Mouse (Mus musculus): ENCODE data around the gene Thoc6.

Thoc6 gene

GRCm38 (mm10) chr17:23631241-23631640 is 42.4 kb downstream of the Thoc6 start:
- no peak for DNase-seq (ENCODE audit: low read depth, low spot score)

DNA sequence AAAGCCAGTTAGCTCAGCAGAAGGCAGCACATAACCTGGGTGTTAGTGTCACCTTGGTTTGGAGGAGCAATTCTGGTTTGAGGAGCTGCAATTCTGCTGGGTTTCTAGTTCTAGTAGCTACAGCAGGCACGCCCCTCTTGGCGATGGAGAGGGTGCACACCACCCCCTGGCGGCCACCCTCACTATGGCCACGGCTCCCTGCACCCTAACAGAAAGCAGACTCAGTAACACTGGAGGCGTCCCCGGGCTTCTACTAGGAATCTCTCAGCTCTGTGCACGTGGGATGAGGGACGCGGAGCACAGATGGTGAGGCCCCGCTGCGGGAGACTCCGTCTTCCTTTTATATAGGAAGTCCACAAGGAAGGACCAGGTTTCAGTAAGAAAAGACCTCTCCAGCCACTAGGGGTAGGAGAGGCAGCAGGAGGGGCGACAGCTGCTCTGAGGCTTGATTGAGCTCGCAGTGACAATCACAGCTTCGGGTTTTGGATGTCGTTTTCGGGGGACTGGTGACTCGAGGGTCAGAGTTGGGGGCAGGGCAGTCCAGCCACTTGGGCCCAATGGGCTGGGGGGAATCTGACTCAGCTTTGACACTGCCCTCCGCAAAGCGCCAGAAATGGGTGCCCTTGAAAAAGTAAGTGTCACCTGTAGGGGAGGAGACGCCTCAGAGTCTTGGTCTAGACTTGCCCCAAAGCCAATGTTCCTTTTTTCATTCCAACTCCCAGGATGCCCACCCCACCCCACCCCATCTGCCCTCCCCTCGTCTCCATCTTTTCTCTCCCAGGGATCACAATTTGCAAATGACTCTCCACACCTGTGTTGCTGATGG is 43.3 kb downstream of the Thoc6 start:
- DNase-seq (ENCODE audit: low read depth, low spot score) = peak; percentile 90

DNA sequence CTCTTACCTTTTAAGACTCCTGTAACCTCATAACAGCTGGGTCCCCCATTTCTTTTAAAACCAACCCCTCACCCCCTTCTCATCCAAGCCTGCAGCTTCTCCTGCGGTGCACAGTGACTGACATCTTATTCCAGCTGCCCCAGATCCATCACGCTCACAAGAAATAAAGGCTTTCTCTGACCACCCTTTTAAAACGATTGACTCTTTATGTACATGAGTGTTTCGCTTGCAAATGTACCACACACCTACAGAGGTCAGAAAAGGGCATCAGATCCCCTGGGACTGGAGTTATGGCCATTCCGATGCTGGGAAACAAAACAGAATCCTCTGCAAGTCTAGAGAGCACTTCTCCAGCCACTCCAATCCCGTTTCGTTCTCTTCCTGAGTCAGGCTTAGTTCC is 45.9 kb downstream of the Thoc6 start:
- no peak for DNase-seq (ENCODE audit: low read depth, low spot score)

DNA sequence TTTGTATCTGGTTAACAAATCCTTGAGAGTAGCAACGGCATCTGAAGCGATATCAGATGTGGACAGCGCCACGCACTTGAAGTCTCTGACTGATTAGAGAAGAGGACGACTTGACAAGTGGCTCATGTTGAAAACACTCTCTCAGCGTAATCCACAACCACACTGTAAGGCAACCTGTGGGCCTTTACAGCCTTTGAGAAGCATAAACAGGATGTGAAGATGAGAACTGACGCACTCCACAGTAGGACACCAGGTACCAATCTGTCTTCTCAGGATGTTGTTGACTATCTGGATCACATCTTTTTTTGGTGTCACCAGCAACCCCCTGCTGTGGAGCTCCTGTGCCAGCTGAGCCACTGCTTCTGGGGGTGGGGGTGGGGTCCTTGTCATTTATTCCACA is 53.3 kb downstream of the Thoc6 start:
- DNase-seq (ENCODE audit: low read depth, low spot score) = peak; percentile 83
